Mouse (Mus musculus): ENCODE measurements around the gene Slc16a12.

DNA sequence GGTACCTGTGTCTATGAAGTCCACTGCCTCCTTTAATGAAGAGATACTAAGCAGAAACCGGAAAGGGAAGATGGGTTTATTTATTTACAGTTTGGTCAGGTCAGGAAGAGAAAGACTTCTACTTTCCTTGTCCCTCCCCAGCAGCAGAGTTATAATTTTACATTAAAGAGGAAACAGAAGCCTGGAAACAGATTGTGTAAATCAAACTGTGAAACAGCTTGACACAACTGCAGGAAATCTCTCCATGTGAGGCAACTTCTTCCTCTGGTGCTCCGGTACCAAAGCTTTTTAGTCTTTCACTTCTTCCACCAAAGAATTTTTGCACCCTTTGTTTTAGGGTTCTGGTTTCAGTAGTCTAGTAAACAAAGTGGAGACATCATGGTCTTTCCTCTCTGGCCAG lies 113.6 kb downstream of the Slc16a12 start:
- TF ChIP-seq CTCF (IDR thresholded peaks at IDR 0.05; ENCODE audit: extremely low read depth, insufficient read depth, low read length) (no peak), POLR2A (IDR thresholded peaks at IDR 0.05; ENCODE audit: extremely low read depth, insufficient read depth, low read length) (no peak)

Measured in cortical plate, adult 2 months (tissue).